Mouse (Mus musculus) left cerebral cortex, adult 9 months (tissue): ENCODE results near the gene Lnp1.
A peak's percentile ranks its signal among the peaks of the same experiment; 100 is the strongest.
"Not testable (repeated sequence)": the region's sequence is repeated elsewhere in the genome, so short reads cannot be mapped to it uniquely, and the experiment has no call there.

Source experiments
- DNase-seq, 2 experiments: peaks; one replicate each; pipeline ENCODE4 v3.0.0; 2022; ENCODE audit warnings: low spot score in 2 of 2

Lnp1 gene

GRCm38 (mm10) chr16:56928023-56928422, at the start of gene Lnp1:
Gene Lnp1 (minus strand): TSS chr16:56928061.
- no peak for DNase-seq

GRCm38 (mm10) chr16:56974646-56975045, 46.8 kb upstream of the Lnp1 start:
- DNase-seq = no peak

GRCm38 (mm10) chr16:56958311-56958710, 30.4 kb upstream of the Lnp1 start:
- DNase-seq = not testable (repeated sequence)

- DNase-seq = no peak
Observed at GRCm38 (mm10) chr16:56949085-56949484, 21.2 kb upstream of the Lnp1 start.

- DNase-seq = no peak
Observed at GRCm38 (mm10) chr16:56942341-56942740, 14.5 kb upstream of the Lnp1 start.

GRCm38 (mm10) chr16:56920102-56920657, 7.7 kb downstream of the Lnp1 start:
- DNase-seq = peak; percentile 31 to 37

DNA sequence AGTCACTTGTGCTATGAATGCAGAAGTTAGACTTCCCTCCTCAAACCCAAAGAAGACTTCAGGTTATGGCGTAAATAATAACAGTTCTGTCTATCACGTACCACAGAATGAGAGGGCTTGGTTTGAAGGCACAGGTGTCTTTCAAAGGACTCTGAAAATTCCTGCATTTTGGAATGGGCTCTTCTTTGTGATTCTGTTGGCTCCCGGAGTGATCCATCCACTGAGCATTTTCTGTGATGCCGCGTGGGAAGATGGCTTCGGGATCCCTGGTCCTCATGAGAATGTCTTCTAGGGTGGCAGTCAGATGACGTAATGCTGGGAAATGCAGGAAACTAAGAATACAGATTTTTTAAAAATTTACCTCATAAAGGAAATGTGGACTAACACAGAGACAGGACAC, 10.6 kb downstream of the Lnp1 start:
- DNase-seq = no peak

GRCm38 (mm10) chr16:56908986-56909385, 18.9 kb downstream of the Lnp1 start:
- DNase-seq = no peak

- not testable (repeated sequence) for DNase-seq
Observed at GRCm38 (mm10) chr16:56902206-56902605, 25.7 kb downstream of the Lnp1 start.

GRCm38 (mm10) chr16:56891583-56891982, 36.3 kb downstream of the Lnp1 start:
- no peak for DNase-seq

GRCm38 (mm10) chr16:56886616-56887116, 41.2 kb downstream of the Lnp1 start:
- DNase-seq = no peak

DNA sequence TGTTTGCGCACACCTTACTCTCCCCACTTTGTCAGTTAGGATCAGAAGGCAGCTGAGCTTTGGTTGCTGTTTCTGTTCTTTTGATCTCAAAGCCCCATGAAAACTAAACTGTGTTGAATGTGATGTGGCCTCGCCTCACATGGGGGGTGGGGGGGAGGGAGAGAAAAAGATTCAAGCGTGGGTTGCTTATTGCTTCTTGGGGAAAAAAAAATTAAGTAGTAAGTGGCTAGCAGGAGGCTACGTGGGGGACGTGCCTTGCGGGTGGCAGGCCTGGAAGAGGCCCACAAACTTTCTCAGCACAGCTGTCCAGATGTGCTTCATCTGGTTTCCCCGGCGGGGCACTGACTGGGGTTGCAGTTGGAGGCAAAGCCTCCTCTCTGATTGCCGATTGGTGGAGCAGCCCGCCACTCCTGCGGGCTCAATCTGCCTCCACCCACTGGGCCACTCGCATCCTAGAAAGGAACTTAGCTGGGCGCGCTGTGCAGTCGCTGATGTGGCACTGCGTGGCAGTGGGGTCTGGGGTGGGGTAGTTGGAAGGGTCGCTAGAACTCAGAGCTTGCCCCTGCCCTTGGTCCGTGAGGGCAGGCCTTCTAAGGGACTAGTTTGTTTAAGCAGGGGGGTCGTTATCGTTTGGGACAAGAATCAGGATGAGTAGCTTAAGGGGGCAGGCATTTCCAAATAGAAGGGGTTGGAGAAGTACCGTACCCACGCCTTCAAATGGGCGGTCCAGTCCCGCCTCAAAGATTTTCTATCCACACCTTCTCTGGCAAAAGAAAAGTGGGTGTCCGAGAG, 41.8 kb downstream of the Lnp1 start, which contains the start of gene Tmem45a:
Tmem45a (minus strand) TSS at position 343 of the 792 bp plus-strand sequence.
- peak; percentile 33 to 61 for DNase-seq

DNA sequence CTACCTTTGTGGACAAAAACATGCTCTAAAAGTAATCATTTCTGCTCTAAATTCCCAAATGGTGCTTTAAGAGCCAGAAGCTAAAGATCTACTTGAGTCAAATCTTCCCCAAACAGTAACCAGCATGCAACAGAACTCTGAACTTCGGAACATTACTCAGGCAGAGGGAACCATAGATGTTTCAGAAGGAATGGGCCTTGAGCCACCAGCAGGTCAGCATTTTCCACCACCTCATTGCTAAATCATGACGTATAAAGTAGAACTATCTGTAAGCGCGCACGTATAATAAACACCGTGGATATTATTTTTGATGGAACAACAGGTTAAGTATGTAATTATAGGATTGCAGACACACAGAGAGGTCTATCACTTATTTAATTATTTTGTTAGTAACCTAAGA, 43.0 kb downstream of the Lnp1 start:
- DNase-seq = no peak

GRCm38 (mm10) chr16:56873410-56873809, 54.5 kb downstream of the Lnp1 start:
- no peak for DNase-seq

- DNase-seq = no peak
Observed at GRCm38 (mm10) chr16:56870458-56870857, 57.4 kb downstream of the Lnp1 start.

DNA sequence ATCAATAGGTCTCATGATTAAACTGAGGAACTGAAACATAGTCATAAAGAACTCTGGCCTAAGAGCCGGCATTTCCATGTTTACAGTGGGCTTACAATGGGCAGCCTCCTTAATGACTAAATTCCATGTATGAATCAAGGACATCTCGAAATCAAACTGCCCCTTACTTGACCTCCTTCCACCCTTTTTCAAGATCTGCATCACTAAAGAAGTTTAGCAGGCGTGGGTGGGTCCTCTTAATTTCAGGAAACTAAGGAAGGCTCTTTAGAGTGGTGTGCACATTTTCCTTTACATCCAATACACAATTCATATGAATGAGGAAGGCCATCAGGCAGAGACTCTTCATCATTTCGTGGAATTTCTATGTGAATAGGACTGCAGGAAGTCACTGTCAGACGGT, 59.5 kb downstream of the Lnp1 start:
- no peak for DNase-seq

GRCm38 (mm10) chr16:56867591-56867990, 60.3 kb downstream of the Lnp1 start:
- no peak for DNase-seq
